Mouse (Mus musculus) mouse trophoblast stem cell (cell line): ENCODE measurements around the gene 2810004N23Rik.
"Not testable (repeated sequence)": the region's sequence is repeated elsewhere in the genome, so short reads cannot be mapped to it uniquely, and the experiment has no call there.

Source experiments
- in situ Hi-C, 2 experiments: fragments of 300-500 bp; cut with MseI, MboI; formaldehyde crosslinking; loops; 2 replicates in 1 of 2; 3 replicates in 1 of 2; pipeline ENCODE4 v1.15.1; 2025

The 2810004N23Rik gene

DNA sequence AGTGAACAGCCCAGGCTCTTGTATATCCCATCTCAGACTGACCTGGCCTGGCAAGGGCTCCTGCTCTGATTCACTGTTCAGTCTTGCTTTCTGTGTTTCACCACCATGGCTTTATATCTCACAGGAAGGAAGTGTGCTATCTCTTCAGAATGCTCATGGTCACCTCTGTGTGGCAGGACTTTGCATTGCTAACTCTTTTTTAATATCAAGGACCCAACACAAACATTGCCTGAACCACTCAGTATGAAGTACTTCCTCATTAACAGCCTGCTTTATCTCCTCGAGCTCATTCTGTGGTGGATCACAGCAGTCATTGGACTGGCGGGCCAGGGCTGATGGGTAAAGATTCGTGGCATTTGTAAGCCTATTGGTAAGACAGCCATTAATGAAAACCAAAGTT lies 3.7 kb upstream of the 2810004N23Rik start:
- in situ Hi-C loops = no loop called here

- in situ Hi-C loops = no loop called here
Measured at GRCm38 (mm10) chr8:124863729-124864128, 809 bp upstream of the 2810004N23Rik start.

- in situ Hi-C loops = no loop called here
Measured at GRCm38 (mm10) chr8:124863163-124863677, 300 bp upstream of the 2810004N23Rik start.

GRCm38 (mm10) chr8:124860188-124860587 lies 2.7 kb downstream of the 2810004N23Rik start:
- in situ Hi-C loops = no loop called here

DNA sequence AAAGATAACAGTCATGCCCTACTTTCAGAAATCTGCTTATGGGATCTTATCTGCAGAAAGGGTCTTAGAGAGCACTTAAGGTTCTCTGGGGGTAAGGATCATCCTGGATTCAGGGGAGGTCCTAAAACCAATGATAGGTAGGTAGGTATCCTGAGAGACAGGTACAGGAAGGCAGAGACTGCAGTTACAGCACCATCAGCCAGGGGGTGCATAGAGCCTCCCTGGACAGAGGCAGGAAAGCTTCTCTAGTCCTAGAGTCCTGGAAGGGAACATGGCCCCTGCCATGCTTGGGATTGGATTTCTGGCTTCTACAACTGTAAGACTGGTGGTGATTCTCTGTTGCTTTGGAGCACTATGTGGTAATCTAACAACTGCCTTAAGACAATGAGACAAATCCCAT lies 3.5 kb downstream of the 2810004N23Rik start:
- in situ Hi-C loops = no loop called here

DNA sequence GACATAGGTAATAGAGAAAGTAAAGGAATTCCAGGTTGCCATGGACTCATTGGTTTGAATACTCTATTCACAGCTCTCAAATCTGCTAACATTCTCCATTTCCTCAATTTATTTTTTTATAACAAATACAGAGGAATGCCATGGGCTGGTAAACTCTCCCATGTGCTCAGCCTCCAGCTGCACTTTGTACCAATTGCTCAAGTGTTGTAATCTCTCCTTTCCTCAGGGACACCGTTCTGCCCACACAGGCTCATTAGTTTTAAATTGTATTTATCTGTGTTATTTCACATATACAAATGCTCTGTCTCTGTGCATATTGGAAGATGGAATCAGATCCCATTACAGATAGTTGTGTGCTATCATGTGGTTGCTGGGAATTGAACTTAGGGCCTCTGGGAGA lies 9.4 kb downstream of the 2810004N23Rik start:
- in situ Hi-C loops = no loop called here

DNA sequence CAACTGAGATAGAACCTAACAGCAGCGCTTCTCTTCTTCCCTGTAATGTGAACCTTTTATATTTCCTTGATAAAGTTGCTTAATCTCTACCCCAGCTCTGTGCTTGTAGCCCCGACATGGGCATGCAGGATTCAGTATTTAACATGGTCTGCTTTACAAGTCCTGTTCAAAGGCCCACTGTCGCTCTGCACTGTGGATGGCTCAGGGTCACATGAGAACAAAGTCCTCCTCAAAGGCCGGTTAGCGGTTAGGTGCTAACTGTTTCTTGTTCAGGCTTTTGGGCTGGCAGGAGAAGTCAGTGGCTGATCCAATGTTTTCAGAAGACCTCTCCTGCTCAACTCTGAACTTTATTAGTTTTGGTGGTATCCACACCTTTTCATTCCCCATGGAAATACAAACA lies 17.3 kb downstream of the 2810004N23Rik start:
- in situ Hi-C loops = no loop called here

DNA sequence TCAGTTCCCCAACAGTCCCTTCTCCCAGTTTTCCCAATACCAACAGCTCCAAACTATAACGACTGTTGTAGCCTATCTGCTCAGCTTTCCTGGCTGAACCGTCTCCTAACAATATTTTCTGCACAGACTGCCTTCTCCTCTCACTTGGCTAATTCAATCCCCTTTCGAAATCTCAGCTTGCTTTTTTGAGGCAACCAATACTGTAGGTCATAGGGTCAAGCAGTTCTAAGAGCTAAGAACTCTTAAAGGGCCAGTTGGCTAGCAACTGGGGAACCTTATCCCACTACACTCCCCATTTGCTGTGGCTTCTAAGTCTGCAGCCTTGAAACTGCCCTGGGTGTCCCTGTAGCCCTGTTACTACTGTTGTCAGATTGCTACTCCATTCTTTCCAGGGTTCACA lies 17.8 kb downstream of the 2810004N23Rik start:
- in situ Hi-C loops = no loop called here

GRCm38 (mm10) chr8:124842929-124843328 lies 20.0 kb downstream of the 2810004N23Rik start:
- in situ Hi-C loops = not testable (repeated sequence)

- in situ Hi-C loops = no loop called here
Measured at GRCm38 (mm10) chr8:124841775-124842174, 21.1 kb downstream of the 2810004N23Rik start.

DNA sequence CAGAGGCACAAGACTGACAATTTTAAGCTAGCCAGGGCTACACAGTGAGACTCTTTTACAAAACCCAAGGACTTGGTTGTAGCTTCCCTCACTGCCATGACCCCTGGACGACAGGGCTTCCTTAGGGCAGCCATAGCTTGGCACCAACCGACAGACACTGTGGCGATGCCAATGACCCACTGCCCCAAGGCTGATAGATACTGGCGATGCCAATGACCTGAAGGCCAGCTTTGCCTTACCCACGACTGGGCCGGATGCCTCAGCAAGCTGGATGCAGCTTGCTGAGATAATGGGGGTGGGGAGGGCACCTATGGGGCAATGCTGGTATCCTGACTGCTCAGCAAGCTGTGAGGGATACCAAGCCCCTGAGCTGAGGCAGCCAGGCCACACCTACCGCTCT lies 22.0 kb downstream of the 2810004N23Rik start:
- in situ Hi-C loops = no loop called here

- in situ Hi-C loops = no loop called here
Measured at GRCm38 (mm10) chr8:124839371-124839770, 23.5 kb downstream of the 2810004N23Rik start.

- in situ Hi-C loops = no loop called here
Measured at GRCm38 (mm10) chr8:124837956-124838355, 25.0 kb downstream of the 2810004N23Rik start.

- in situ Hi-C loops = no loop called here
Measured at GRCm38 (mm10) chr8:124836907-124837306, 26.0 kb downstream of the 2810004N23Rik start.

GRCm38 (mm10) chr8:124836273-124836672 lies 26.6 kb downstream of the 2810004N23Rik start:
- in situ Hi-C loops = no loop called here

- in situ Hi-C loops = no loop called here
Measured at GRCm38 (mm10) chr8:124835848-124836247, 27.1 kb downstream of the 2810004N23Rik start.

- in situ Hi-C loops = no loop called here
Measured at GRCm38 (mm10) chr8:124833430-124834205, 29.3 kb downstream of the 2810004N23Rik start.

DNA sequence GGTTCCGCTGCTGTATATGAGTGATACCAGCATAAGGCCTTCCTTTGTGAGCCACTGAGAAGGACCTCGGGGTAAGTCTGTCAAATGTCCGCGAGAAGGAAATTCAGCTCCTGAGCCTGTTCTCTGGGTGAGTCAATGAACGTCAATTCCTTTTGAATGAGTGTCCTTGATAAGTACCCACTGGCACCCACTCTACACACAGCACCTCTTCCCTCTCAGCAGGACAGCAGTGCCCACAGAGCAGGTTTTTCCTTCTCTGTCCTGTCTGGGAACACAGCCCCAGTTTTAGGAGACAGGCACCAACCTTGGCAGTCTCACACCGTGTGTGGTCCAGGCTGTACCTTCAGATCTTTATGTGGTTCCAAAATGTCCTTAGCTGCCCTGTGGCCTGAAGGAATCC lies 31.0 kb downstream of the 2810004N23Rik start:
- in situ Hi-C loops = no loop called here

GRCm38 (mm10) chr8:124831531-124831930 lies 31.4 kb downstream of the 2810004N23Rik start:
- in situ Hi-C loops = no loop called here

DNA sequence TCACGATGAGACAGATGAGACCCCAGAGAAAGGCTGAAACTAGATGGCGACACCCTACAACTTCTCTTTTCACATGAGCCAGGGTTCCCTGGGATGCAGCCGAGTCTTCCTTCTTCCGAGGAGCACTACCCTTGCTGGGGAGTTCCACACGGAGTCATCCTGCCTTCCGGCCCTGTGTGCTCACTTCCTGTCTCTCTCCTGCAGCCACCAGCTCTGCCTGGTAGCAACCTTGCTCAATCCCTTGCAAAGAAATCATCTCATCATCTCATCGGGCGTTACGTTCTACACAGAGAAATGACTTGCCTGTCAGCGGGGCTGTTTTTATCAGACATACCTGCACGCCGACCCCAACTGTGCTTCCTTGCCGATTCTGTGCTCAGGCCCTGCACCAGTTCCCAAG lies 32.9 kb downstream of the 2810004N23Rik start:
- in situ Hi-C loops = no loop called here

DNA sequence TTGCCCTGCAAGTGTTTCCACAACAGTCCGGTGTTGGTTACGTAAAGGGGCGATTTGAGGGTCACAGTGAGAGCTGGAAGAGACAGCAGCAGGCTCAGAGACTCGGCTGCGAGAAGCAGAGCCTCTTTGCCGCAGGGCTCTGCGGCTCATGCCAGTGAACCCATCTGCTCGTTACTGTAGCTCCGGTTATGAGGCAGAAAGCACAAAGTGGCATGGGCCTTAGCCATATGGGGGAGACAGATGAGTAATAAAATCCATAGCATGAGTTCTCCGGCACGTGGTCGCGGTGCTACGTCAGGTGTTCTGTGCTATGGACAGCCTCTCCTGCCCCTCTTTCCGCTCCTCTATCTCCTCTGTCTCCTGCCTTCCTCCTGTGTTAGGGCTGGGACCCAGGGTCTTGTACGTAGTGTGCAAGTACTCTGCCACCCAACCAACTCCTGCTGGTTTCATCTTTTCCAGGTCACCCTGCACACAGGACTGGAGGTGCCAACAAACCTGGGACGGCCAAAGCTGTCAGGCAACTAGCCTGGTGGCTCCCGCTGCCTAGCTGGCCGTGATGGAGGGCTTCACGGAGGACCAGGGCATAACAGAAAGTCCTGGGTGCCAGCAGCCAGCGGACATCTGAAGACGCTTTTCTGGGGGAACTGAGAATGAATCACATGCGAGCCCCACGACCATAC lies 34.2 kb downstream of the 2810004N23Rik start:
- in situ Hi-C loops = no loop called here

GRCm38 (mm10) chr8:124827387-124827786 lies 35.5 kb downstream of the 2810004N23Rik start:
- in situ Hi-C loops = no loop called here

DNA sequence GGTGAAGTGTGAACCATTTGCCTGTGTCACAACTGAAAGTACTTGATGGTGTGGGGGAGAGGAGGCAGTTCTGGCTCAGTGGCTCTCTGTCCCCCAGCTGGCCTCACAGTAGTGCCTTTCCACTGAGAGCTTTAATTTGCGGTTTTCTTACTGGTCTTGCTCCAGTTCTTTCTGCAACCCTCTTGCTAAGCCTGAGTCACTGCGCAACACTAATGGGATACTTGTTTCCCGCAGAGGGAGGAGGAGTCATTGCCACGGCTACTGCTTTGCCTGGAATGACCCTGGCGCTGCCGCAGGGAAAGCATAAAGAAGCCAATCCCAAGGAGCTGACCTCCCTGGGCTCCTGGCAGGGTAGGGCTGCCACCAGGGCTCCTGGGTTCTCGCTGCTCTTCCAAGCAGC lies 36.3 kb downstream of the 2810004N23Rik start:
- in situ Hi-C loops = no loop called here
